Mouse (Mus musculus): ENCODE measurements around the gene Gm21974.
"Not testable (repeated sequence)": the region's sequence is repeated elsewhere in the genome, so short reads cannot be mapped to it uniquely, and the experiment has no call there.

Gene Gm21974

DNA sequence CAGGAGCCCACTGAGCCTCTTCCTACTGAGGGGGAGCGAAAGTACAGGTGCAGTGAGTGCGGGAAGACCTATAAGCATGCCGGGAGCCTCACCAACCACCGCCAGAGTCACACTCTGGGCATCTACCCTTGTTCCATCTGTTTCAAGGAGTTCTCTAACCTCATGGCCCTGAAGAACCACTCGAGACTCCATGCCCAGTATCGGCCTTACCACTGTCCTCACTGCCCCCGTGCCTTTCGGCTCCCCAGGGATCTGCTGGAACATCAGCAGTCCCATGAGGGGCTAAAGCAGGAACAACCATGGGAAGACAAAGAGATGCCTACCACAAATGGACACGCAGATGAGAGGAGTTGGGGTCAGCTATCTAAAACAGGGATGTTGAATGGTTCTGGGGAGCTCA lies 16.0 kb downstream of the Gm21974 start:
- in situ Hi-C loops (cut with MboI; ENCODE audit: low sequenced_read_pairs): no loop called here

DNA sequence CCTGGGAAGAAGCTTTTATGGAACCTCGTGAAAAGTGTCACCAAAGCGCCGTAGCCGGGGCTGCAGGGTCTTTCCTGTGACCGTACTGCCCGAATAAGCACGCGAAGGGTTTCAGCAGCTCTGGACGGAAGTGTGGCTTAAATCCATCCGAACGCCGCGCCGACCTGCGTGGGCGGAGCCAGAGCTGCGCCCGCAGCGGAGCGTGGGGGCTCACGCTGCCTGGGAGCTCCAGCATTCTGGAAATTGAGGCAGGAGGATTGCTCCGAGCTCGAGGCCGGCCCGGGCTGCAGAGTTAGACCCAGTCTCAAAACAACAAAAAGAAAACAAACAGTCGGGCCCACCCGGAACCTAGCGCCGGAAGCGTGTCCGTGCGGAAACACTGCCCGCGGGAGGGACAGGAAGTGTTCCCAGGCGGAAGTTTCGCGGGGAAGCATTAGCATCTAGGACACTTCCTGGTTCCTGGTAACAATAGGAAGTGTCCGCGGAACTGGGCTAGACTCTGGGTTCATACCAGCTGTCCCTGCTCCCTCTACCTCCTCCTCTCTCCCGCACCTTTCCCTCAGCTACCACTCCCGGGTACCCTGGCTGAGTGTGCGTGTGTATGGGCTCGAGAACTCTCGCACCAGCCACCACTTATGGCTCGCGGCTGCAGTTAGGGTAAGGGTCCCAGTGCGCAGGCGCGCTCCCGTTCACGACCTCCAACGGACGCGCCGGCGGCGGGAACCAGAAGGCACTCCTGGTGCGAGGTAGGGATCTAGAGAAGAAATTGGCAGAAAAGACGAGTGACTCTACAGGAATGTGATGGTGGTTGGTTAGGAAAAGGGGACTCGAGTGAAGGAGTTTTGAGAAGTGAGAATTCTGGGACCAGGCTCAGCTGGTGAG lies 18.5 kb downstream of the Gm21974 start, which contains the start of gene Zfp668:
Zfp668 (minus strand) TSS at position 362 of the 882 bp plus-strand sequence.
- in situ Hi-C loops (cut with MboI; ENCODE audit: low sequenced_read_pairs): no loop called here

DNA sequence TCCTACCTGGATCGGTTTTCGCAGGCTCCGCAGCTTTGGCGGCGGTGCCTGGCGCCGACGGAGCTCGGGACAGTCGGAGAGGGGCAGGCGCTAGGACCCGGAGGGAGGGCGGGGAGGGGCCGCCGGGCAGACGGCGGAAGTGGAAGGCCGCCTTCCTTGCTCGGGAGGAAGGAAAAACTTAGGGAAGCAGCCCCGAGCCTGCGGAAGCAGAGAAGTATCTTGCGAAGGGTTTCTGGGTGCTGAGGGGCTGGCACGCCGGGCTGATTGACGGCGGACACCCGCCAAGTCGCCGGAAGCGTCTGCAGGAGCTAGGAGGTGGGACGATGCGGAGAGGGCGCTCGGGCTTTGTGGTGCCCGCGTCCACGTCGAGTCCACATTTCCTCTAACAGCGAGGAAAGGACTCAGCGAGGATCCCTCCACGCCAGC lies 19.2 kb downstream of the Gm21974 start, which contains the start of gene Zfp646:
Zfp646 (plus strand) TSS at position 181 of the 426 bp plus-strand sequence.
- in situ Hi-C loops (cut with MboI; ENCODE audit: low sequenced_read_pairs): no loop called here

DNA sequence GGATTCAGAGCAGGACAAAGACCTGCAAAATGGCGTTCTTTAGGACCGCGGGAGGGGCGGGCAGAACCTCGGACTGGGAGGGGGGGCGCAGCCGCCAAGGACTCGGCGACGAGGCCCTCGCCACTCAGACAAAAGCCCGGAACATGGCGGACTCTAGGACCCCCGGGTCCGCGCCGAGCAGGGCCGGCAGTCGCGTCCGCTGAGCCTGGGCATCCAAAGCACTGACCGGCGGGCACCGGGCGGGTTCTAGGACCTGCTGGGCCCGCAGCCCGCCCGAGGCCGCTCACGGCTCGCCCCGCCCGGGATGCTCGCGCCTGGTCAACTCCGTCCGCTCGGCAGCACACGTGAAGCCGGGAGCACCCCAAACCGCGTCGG lies 19.6 kb downstream of the Gm21974 start:
- in situ Hi-C loops (cut with MboI; ENCODE audit: low sequenced_read_pairs): no loop called here

DNA sequence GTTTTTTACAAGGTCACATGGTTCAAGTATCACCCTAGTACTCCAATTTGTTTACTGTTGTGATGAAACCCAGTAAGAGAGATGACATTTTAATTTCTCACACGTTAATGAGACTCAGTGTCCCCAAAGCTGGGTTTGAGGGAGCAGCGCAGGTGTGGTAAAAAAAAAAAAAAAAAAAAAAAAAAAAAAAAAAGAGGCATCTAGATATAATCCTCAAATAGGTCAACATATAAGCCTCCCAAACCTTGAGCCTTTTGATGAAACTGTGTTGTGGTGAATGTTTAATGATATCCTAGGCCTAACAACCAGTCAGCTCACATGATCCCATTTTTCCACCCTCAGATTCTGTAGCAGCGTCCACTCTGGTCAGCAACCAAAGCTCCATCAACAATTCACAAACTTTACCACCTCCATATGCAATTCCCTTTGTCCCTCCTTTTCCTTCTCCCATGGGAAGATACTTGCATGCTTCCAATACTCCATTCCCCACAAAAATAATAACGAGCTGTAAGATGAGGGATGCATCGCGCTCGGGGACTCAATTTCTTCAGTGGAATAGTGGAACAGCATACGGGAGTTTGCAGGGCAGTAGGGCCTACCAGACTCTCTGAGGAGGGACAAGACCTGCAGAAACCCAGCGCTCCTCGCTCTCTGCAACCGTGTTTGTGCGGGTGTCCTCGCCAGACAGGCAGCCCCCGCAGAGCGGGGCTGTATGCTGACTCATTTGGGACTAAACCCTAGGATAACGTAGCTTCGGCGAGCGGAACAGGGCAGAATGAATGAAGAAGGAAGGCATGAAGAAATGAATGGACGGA lies 20.2 kb downstream of the Gm21974 start:
- in situ Hi-C loops (cut with MboI; ENCODE audit: low sequenced_read_pairs): no loop called here

DNA sequence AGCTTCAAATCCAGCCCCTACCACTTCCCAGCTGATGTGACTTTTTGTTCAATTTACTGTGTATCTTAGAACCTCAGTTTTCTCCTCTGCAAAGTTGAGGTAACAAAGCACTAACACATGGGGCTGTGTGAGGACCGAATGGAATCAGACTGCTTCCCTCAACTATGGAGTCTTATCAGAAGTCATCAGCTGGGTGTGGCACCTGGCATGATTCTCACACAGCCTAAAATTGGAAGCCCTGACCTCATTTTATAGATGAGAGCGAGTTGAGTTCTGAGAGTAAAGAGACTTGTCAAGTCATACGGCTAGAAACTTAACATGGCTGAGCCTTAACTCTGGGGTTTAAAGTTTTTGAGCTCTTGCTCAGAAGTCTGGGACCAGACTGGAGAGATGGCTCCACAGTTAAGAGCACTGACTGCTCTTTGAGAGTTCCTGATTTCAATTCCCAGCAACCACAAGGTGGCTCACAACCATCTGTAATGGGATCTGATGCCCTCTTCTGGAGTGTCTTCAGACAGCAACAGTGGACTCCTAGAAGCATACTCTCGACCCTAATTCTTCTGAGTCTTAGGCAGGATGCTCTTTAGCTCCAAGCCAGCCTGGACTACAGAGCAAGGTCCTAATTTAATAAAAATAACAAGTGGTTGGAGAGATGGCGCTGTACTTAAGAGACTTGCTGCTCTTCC lies 25.0 kb downstream of the Gm21974 start:
- in situ Hi-C loops (cut with MboI; ENCODE audit: low sequenced_read_pairs): no loop called here

DNA sequence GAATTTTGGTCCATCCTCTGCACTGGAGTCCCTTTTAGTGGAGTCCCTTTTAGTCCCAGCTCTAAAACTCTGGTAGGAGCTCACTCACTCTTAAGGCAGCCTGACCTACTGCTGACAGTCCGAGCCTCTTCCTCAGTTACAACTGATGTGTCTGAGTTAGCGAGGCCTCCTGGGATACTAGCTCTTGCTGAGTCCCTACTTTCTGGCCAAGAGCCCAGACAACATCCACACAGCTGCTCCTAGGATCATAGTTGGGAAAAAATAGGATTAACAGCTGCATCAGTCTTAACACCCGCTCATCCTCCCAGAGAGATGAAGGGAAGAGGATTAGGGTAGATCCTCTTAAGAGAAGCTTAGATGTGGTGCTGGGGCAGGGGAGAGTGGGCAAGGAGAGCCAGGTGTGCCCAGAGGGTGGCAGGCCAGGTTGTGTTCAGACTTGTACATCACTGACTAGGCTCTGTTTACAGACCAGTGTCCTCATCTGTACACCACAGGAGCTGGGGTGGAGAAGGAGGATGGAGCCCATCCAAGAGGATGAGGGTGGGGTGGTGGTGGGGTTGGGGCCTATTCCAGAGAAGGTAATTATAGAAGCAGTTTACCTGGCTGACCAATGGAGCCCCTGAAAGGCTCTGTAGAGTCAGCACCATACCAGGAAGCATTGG lies 26.0 kb downstream of the Gm21974 start:
- in situ Hi-C loops (cut with MboI; ENCODE audit: low sequenced_read_pairs): no loop called here

DNA sequence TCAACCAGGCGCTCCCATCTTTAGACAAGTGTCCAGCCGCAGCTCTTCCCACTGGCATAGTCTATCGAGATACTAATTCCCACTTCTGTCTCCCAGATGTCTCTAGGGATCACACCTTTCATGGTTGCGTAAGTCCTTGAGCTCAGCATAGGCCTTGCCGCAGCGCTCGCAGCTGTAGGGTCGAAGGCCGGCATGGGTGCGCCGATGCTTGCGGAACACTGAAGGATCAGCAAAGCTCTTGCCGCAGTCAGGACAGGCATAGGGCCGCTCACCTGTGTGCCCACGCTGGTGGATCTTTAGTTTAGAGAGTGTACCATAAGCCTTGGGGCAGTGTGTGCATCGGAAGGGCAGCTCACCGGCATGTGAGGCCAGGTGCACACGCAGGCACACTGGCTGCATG lies 27.6 kb downstream of the Gm21974 start:
- in situ Hi-C loops (cut with MboI; ENCODE audit: low sequenced_read_pairs): no loop called here

DNA sequence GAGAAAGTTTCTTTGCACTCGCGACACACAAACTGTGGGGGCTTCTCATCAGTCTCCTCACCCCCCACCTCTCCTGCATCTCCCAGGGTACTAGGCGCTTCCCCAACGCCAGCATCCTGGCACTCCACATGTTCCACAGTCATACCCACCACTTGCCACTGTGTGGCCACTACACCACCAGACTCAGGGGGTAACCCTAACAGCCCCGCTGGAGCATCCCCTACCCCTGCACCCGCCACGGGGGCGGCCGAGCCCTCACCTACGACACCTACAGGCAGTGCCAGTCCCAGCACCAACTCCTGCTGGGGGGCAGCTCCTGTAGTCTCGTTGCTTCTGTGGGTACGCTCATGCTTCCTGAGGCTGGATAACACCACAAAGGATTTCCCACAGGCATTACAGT lies 28.8 kb downstream of the Gm21974 start:
- in situ Hi-C loops (cut with MboI; ENCODE audit: low sequenced_read_pairs): no loop called here

DNA sequence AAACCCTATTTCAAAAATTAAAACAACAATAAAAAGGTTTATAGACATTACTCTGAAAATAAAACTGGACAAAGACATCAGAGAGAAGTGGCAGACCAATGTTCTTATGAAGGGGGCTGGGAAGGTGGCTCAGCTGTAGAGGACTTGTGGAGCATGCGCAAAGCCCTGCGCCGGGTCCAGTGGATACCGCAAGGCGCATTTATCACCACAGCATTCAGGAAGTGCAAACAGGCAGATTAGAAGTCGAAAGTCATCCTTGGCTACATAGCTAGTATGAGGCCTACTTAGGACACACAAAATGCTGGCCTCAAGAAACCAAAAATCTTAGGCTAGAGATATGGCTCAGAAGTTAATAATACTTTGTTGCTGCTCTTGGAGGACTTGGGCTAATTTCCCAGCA lies 37.0 kb downstream of the Gm21974 start:
- in situ Hi-C loops (cut with MboI; ENCODE audit: low sequenced_read_pairs): no loop called here

DNA sequence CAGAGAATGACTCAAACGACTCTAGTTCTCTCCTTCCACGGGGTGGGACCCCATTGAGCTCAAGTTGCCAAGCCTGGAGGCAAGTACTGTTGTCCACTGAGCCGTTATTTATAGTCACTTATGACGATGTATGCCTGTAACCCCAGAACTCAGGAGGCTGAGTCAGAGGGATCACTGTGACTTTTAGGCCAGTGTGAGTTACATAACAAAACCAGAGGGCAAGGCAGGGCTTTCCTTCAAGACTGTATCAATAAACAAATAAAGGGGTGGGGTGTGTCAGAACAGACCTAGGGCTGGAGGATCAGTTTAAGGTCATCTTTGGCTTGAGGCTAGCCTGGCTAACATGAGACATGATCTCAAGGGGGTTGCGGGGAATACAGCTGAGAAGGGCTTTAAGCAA lies 44.3 kb downstream of the Gm21974 start:
- in situ Hi-C loops (cut with MboI; ENCODE audit: low sequenced_read_pairs): no loop called here

DNA sequence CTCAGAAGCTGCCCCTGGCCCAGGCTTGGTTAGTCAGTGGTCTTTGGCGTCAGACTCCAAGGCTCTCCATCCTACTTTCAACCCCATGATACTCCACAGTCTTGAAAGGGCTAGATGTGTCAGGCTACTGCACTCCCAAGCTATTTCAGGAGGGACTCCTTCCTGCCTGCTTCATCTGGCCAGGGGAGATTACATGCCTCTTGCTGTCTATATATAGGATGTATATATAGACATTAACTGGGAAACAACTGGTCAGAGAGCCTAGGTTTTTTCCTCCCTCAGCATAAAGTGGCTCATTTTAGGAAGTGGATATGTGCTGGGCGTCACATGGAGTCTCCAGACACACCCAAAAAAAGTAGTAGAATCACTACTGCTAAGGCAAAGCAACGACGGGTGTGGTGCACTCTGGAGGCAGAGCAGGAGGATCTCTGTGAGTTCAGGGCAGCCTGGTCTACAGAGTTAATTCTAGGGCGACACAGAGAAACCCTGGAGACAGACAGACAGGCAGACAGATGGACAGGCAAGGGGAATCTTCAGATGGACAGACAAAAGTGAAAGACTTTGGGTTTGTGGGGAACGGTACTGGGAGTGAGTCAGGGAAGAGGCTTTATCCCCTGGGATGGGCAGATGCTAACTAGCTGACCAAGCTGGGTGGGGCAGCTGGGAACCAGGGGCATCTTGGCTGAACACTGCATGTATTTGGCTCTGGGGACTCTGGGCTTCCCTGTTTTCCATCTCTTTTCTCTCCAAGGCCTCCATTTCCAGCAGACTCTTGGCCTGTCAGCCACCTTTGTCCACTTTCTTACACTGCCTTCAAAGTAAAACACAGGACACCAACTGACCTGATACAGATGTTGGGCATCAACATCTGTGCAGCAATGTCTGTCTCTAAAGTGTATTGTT lies 45.0 kb downstream of the Gm21974 start:
- in situ Hi-C loops (cut with MboI; ENCODE audit: low sequenced_read_pairs): no loop called here

DNA sequence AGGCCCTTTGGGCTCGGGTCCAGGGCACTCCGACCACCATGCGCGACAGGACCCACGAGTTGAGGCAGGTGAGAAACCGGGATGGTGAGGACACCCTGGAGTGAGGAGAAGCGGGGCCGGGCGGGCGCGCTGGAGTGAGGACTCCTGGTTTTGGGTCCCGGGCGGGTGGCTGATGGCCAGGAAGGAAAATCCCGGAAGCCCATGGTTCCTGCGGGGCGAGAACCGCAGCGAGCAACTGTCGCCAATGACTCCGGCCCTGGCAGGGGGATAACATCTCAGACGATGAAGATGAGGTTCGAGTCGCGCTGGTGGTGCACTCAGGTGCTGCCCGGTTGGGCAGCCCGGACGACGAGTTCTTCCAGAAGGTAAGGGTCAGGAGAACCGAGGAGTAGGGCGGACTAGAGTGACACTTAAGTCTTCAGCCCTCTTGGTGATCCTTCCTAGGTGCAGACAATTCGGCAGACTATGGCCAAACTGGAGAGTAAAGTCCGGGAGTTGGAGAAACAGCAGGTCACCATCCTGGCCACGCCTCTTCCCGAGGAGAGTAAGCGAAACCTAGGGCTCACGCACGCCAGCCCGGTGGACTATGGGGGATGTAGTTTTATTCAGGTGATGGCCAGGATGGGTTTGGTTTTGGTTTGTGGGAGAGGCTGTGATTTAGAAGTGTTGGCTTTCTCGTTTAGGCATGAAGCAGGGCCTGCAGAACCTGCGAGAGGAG lies 53.1 kb downstream of the Gm21974 start:
- in situ Hi-C loops (cut with MboI; ENCODE audit: low sequenced_read_pairs): no loop called here

DNA sequence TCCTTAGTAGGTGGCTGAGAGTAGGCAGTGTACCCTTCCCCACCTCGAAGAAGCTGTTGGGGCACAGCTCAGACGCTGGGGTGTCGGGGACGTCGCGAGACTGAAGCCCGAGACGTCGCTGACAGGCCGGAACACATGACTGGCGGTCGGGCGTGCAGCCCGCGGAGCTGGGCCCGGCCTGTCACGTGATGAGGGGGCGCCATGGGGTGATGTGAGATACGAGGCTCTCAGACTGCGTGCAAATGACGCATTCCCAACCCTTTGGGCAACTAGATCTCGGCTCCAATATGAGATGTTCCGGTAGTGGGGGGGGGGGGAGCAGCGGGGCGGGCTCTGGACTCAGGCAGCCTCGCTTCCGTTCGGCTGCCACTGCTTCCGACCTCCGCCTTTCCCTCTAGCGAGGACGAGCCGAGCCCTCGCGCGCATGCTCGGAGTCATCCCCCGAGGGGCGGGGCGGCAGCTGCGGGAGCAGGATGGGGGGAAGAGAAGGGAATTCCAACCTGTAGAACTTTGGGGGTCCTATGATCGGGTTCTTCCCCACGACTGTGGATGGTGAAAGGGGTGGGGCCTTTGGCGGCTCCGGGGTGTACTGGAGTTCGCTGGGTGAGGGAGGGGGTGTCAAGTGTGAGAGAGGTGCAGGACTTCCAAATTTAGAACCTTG lies 53.8 kb downstream of the Gm21974 start:
- in situ Hi-C loops (cut with MboI; ENCODE audit: low sequenced_read_pairs): no loop called here

DNA sequence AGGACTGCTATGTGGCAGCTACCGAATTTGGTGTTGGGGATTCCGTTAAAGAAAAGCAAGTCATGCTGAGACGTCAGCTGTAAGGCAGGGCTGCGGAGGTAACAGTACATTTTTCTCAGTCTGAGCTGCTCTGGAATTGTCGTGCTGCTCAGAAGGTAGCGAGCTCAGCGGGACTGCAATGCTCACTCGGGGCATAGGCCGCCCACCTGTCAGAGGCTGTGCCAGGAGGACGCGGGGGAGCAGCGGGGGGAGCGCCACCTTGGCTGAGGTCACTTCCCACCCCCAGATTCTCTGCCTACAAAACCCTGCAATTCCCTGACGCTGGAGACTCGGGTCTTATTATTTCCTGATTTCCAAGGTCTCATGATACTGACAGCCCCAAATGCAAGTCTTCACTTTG lies 54.4 kb downstream of the Gm21974 start:
- in situ Hi-C loops (cut with MboI; ENCODE audit: low sequenced_read_pairs): no loop called here

DNA sequence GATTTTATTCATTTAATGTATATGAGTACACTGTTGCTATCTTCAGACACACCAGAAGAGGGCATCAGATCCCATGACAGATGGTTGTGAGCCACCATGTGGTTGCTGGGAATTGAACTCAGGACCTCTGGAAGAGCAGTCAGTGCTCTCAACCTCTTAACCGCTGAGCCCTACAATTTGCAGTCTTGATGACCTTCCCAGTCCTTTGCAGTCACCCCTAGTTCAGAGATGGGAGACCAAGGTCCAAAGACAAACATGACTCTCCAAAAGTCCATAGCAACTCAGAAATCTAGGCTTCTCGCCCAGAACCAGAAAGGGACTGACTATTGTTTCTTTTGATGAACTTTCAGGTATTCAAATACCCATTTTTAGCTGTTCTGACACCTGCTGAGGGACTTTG lies 55.2 kb downstream of the Gm21974 start:
- in situ Hi-C loops (cut with MboI; ENCODE audit: low sequenced_read_pairs): not testable (repeated sequence)

DNA sequence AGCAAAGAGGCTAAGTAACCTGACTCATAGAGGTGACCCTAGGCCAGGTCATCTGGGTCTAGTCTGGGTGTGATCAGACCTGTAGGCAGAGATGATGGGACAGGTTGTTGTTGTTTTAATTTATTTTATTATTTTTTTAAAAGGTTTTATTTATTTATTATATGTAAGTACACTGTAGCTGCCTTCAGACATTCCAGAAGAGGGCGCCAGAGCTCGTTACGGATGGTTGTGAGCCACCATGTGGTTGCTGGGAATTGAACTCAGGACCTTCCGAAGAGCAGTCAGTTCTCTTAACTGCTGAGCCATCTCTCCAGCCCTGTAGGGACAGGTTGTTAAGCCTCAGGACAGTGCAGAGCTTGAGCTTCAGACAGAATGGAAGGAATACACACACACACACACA lies 57.4 kb downstream of the Gm21974 start:
- in situ Hi-C loops (cut with MboI; ENCODE audit: low sequenced_read_pairs): not testable (repeated sequence)

DNA sequence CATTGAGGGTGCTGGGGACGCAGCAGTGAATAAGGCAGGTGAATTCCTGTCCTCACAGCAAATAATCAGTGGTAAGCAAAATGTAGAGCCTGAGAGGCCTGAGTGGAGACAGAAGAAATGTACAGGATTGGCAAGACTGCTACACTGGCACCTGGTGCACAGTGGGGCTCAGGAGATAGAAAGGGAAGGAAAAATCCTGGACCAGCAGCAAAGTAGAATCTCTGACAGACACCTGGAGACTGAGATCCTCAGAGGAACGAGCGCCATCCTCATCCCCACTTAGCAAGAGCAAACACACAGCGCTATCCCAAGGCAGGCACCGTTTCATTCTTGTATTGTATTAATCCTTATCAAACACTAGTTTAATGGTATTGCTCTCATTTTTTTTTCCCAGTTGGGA lies 57.8 kb downstream of the Gm21974 start:
- in situ Hi-C loops (cut with MboI; ENCODE audit: low sequenced_read_pairs): no loop called here
